Mouse (Mus musculus) layer of hippocampus, postnatal 25 days (tissue): ENCODE measurements at regions not wholly inside any gene's neighbourhood (a gene's known extent, or its start where the extent isn't known, plus 50 kb on each side); places are given as distances from the start of the nearest gene placed in this dataset.

Source experiments
- DNase-seq, 2 experiments: peaks; one replicate each; pipeline ENCODE4 v3.0.0; 2022; ENCODE audit warnings: mixed read lengths in 2 of 2, low spot score in 1 of 2; ENCODE audit errors: extremely low spot score in 1 of 2

GRCm38 (mm10) chr10:83895741-83896150 lies 173.1 kb downstream of the 1500009L16Rik start:
- no peak for DNase-seq

DNA sequence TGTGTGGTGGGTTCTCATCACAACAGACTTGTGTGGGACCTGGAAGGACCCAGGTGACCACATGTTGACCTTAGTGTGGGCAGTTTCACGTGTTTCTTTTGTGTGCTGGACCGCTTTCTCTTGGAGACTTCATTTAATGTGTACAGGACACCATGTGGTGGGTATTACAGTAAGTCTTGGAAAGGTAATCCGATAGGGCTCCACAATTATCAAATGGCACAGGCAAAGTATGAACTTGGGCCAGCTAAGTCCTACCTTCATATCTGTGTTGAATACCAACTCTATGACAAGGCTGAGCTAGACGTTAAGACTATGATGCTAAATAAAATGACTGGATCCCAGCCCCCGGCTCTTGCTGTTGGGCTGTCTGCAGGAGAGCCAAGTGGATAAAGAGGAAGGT lies 173.5 kb downstream of the 1500009L16Rik start:
- no peak for DNase-seq

DNA sequence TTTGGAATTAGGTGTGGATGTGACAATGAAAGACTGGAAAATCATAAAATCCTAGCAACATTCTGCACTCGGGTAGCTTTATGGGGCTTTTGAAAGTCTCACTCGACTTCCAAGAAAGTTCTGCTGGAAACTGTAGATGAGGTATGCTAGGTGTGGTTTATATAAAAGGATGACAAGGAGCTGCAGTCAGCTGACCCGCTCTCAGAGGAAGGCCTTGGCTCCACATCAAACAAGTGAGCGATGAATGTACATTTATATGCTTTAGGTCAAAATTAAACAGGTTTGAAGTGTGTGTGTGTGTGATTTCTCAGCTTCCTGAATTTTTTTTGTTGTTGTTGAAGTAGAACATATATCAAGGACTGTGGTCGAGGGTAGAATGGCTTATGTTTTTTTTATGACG lies 174.9 kb downstream of the 1500009L16Rik start:
- no peak for DNase-seq

GRCm38 (mm10) chr10:83906751-83907150 lies 184.1 kb downstream of the 1500009L16Rik start:
- DNase-seq: no peak

- no peak for DNase-seq
Observed at GRCm38 (mm10) chr10:83910649-83911370, 188.1 kb downstream of the 1500009L16Rik start.

DNA sequence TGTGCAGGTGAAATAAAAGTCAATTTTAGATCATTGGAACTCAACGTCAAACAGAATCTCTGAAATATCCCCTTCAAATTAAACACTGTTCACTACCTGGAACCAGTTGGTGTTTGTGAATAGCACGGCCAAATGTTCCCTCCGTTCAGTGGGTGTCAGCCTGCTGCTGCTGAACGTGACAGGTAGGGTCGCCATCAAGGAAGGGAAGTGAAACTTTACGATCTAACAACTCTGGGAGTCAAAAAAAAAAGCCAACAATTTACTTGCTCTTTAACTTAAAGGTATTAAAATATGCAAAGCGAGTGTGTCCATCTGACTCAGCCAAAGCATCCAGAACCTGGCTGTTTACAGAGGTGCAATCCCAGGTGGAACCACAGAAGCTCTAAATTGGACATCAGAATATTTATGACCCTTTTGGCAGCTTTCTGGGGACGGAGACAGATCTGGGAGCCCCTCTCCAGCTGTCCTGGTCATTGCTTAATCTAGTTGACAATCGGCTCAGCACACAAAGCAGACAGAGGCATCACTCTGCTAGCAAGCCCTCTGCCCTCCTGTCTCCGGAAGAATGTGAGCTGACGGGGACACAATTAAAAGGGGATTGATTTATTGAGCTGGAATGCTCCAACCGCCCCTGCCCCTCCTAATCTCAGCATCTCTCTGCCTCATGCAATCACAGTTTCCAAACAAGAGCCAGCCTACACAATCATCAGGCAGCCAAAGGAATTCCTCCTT lies 191.9 kb downstream of the 1500009L16Rik start:
- DNase-seq: no peak

GRCm38 (mm10) chr10:83915133-83915730 lies 192.6 kb downstream of the 1500009L16Rik start:
- no peak for DNase-seq

DNA sequence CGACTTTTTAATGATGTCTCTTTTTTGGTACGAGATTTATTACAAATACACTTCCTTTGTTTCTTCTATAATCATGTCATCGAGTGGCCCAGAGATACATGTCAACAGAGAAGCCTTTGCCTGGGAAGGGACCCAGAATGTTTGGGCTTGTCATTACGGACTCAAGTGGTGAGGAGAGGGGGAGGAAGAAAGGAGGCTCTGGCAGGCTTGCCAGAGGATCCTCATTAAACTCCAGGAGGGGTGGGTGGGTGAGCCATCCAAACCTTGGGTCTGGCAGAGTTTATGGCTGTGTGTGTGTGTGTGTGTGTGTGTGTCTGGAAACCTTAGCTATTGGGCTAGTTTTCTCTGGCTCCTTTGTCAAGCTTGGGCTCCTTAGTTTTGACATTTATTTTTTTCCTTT lies 204.3 kb downstream of the 1500009L16Rik start:
- DNase-seq: no peak

- DNase-seq: no peak
Observed at GRCm38 (mm10) chr10:83927554-83927953, 204.9 kb downstream of the 1500009L16Rik start.

DNA sequence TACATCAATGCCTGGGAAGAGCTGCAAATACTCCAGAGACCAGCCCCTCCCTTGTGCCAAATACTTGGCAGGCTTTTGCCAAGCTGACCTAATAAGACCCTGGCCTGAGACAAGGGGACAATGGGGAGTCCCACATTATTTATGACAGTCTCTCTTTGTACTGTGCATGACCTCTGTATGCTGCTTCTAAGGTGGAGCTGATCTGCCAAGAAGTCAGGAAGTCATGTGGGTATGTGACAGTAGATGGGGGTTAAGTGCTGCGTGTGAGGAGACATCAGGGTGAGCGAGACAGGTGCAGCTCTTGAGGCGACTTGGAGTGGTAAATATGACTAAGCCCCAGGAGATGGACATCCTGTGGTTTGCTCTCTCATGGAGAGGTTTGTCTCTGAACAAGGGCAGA lies 209.1 kb downstream of the 1500009L16Rik start:
- DNase-seq: no peak

DNA sequence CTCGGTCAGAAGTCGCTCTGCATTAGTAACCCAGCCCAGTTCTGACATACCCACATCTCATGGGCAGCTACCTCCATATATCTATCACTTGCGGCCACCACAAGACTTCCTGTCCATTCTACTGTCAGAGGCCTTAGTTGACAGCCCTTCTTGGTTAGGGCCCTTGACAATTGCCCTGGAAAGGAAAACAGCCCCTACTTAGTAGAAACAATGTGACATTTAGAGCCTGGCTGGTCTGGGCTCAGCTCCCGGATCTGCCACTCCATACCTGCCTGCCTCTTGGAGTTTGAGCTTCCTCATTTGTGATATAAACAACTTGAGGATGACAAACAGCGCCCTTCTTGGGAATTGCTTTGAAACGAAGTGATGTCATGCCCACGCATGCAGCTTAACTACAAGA lies 210.5 kb downstream of the 1500009L16Rik start:
- DNase-seq: no peak

DNA sequence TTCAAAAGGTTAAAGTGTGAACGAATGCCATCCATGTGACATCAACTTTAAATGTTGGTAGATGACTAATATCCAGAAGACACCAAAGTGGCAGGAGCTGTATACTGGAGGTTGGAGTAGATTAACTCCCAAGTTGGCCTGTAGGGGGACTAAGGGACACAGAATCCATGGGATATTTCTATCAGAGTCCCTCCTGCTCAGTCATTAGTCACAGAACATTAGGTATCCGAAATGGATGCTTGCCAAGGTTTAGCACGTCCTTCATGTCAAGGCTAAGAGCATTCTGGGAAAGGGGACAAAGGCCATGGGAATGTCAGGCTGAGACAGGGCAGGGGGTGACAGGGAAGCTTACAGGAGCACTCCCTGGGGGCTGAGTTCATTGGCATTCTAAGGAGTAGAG lies 211.8 kb downstream of the 1500009L16Rik start:
- DNase-seq: no peak

- DNase-seq: no peak
Observed at GRCm38 (mm10) chr10:83937168-83937567, 214.5 kb downstream of the 1500009L16Rik start.

DNA sequence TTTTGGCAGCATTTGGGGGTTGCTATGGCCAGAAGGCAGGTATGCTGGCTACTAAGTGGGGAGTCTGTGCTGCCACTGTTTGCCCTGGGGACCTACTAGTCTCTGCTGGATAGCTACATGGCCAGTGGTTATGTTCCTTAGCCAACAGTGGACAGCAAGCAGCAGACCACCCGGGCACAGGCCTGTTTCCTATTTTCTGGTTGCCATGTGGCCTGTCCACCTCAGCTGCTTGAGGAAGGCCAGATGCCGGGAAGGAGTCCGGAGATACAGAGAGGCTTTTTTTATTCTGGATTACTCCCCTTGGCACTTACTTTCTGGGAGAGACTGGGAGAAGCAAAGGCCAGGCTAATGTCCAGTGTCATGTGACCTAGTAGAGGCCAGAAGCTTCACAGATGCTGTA lies 219.4 kb downstream of the 1500009L16Rik start:
- DNase-seq: no peak

GRCm38 (mm10) chr10:83944158-83944557 lies 221.5 kb downstream of the 1500009L16Rik start:
- DNase-seq: no peak

GRCm38 (mm10) chr10:83944897-83945296 lies 222.2 kb downstream of the 1500009L16Rik start:
- DNase-seq: no peak

DNA sequence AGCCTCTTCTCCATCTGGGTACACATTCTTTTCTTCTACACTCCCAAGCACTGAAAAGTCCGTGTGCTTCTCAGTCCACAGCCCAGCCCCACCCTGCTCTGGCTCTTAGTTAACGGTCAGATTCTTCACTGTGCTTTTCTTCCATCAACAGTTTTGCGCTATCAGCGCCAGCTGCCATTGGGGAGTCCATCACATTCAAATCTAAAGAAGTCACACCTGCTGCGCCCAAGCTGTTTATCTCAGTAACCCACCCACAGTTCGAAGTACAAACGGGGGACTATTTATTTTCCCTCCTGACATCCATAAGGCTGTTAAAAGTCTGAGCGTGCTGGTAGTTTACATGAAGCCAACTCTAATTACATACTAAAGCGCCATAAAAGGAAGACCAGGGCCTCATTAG lies 222.8 kb downstream of the 1500009L16Rik start:
- no peak for DNase-seq

- no peak for DNase-seq
Observed at GRCm38 (mm10) chr10:83946186-83947176, 223.8 kb downstream of the 1500009L16Rik start.

- DNase-seq: no peak
Observed at GRCm38 (mm10) chr10:83957118-83957759, 234.6 kb downstream of the 1500009L16Rik start.

DNA sequence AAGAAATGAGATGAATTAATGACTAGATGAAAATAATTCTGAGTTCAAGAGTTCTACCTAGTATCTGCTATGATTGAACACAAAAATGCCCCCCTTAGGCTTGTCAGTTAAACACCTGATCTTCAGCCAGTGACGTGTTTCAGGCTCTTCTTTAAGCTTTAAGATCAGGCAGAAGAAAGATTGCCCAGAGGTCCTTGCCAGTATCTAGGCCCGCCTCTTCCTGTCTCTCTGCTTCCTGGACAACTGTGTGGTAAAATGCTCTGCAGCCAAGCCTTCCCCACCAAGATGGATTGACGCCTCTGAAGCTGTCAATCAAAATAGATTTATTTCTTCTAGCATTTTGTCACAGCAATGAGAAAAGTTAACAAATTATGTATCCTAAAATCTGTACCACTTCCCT lies 235.7 kb downstream of the 1500009L16Rik start:
- no peak for DNase-seq
